21 mouse cellular contexts compared by ENCODE assay signal in genomic region chr3:80850947-80851346, GRCm38 (mm10). TPM values are rescaled to one million over a fixed set of nuclear protein-coding genes. Genes with fewer than 3 reads are reported as not detected.
"Had no signal": no experiment of that assay in that cellular context is flagged by ENCODE, and none has a peak within 500 bp of the region (broad histone marks: within the 10 kb centered on the region; RNA-seq: fewer than 3 reads in every experiment).

No protein-coding gene starts in this region.

- DNase-seq: left cerebral cortex, postnatal 4 days; liver; liver, embryonic 13.5 days; liver, postnatal 0 days; lung, adult 18-20 months; lung, adult 2 months; lung, embryonic 14.5 days; lung, postnatal 10 days; lung, postnatal 14 days; lung, postnatal 36 days; lung, postnatal 4 days; midbrain, embryonic 14.5 days had no signal

- ATAC-seq: liver, embryonic 12.5 days; liver, postnatal 0 days; lung, postnatal 0 days; midbrain, embryonic 13.5 days; midbrain, embryonic 15.5 days; midbrain, embryonic 16.5 days had no signal

RNA-seq across cellular contexts. Expression of gene Gria2, which starts 48.3 kb away (rescaled TPM):
- total RNA-seq: liver, adult 2 months; megakaryocyte, adult 5-6 weeks; megakaryocyte-erythroid progenitor cell, adult 5-6 weeks; monocyte, adult 5-6 weeks had no signal
